In the genomic region with DNA sequence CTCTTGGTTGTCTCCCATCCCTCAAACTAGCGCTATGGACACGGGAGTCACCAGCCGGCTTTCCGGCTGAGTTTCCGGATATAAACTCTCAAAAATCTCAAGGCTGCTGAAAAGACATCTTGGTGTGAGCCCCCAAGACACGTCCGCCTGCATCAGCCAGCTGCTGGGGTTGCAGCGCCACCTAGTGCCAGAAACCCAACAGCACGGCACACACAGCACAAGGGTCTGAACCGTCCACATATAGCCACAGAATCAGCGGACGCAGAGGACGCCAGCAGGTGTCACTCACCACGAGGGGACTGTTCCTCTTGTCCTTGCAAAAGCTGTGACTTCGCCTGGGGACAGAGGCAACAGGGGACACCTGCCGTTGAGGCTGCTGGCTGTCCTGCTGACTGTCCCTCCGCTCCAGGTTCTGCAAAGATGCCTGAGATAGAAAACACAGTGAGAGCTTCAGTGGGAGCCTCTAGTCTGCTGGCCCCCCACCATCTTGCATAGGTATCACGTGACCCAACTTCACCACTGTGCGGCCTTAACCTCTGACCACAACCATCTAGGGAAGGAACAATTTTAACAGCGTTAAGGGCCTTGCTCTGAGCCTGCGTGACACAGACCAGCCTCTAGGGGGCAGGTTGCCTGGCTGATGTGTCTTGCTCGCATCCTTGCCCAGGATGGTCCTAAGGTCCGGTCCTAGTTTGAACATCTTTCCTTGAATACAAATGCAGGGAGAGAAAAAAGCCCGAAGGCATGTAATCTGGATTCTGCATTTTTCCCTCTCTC, we compare ENCODE assay signal across 10 mouse cellular contexts. TPM values are rescaled to one million over a fixed set of nuclear protein-coding genes. Genes with fewer than 3 reads are reported as not detected.
DNase-seq lines count a peak whose midpoint lies in the region; ATAC-seq and TF ChIP-seq lines count a peak whose summit lies in the region.
"Had no signal": no experiment of that assay in that cellular context is flagged by ENCODE, and none has a peak within 500 bp of the region (broad histone marks: within the 10 kb centered on the region; RNA-seq: fewer than 3 reads in every experiment).

No protein-coding gene starts in this region.

- H3K9ac ChIP-seq in forebrain, postnatal 0 days = no peak overlapping the region
- no peak overlapping the region for H3K9ac ChIP-seq in forebrain, embryonic 13.5 days
- no peak overlapping the region for H3K9ac ChIP-seq in limb, embryonic 11.5 days (ENCODE audit: low read length)

- no peaks in the 10 kb centered on the region for H3K27me3 ChIP-seq in forebrain, postnatal 0 days (ENCODE audit: insufficient read depth, low read length)
- H3K27me3 ChIP-seq in forebrain, embryonic 13.5 days = no peaks in the 10 kb centered on the region
- no peaks in the 10 kb centered on the region for H3K27me3 ChIP-seq in spleen, adult 2 months (ENCODE audit: control insufficient read depth, insufficient read depth, low read length)
- no peaks in the 10 kb centered on the region for H3K27me3 ChIP-seq in limb, embryonic 11.5 days (ENCODE audit: control insufficient read depth, insufficient read depth, low read length)
- H3K27me3 ChIP-seq: Patski had no signal

- TF ChIP-seq CTCF in forebrain, postnatal 0 days (IDR thresholded peaks at IDR 0.05; ENCODE audit: low read depth) = peak; percentile 65
- peak; percentile 56; the same call in 1 of the 2 replicates for TF ChIP-seq CTCF in spleen, adult 2 months (IDR thresholded peaks at IDR 0.05; ENCODE audit: extremely low read depth, insufficient read depth, insufficient read length, insufficient replicate concordance)

- no peak overlapping the region for H3K4me3 ChIP-seq in forebrain, postnatal 0 days (ENCODE audit: low read depth, low read length)
- no peak overlapping the region for H3K4me3 ChIP-seq in forebrain, embryonic 13.5 days
- H3K4me3 ChIP-seq in spleen, adult 2 months (ENCODE audit: extremely low read depth, insufficient read depth, insufficient read length) = no peak overlapping the region
- H3K4me3 ChIP-seq in limb, embryonic 11.5 days (ENCODE audit: low read depth, low read length) = no peak overlapping the region

- no peak for DNase-seq in forebrain, postnatal 0 days
- no peak for DNase-seq in spleen, adult 2 months (ENCODE audit: low read depth in 1 of 2, low spot score in 2 of 2)
- no peak for DNase-seq in spleen, postnatal 36 days (ENCODE audit: low spot score in 2 of 2)
- peak; percentile 81 for DNase-seq in limb, embryonic 11.5 days (ENCODE audit: low spot score)
- DNase-seq in retina, postnatal 1 day = peak; percentile 43
- no peak for DNase-seq in left cerebral cortex, postnatal 36 days (ENCODE audit: low spot score in 2 of 2)
- DNase-seq in right cerebral cortex, postnatal 10 days (ENCODE audit: low spot score in 2 of 2) = no peak

- intact Hi-C loops in left cerebral cortex, postnatal 36 days (cut with DNase I) = no loop called here

- TF ChIP-seq POLR2A in spleen, adult 2 months (IDR thresholded peaks at IDR 0.05; ENCODE audit: low read depth, low read length) = no peak

- H3K4me1 ChIP-seq in forebrain, postnatal 0 days (ENCODE audit: insufficient read depth) = no peaks in the 10 kb centered on the region
- peaks cover 7% of the 10 kb centered on the region for H3K4me1 ChIP-seq in forebrain, embryonic 13.5 days
- H3K4me1 ChIP-seq in spleen, adult 2 months (ENCODE audit: control insufficient read depth, insufficient read depth, insufficient read length) = no peaks in the 10 kb centered on the region
- no peaks in the 10 kb centered on the region for H3K4me1 ChIP-seq in limb, embryonic 11.5 days (ENCODE audit: control insufficient read depth, insufficient read depth, low read length)

- H3K9me3 ChIP-seq in forebrain, postnatal 0 days (ENCODE audit: low read length) = no peaks in the 10 kb centered on the region
- H3K9me3 ChIP-seq in forebrain, embryonic 13.5 days (replicated peaks) = peaks cover 4% of the 10 kb centered on the region; the same call in 1 of the 2 replicates
- no peaks in the 10 kb centered on the region for H3K9me3 ChIP-seq in limb, embryonic 11.5 days (ENCODE audit: control insufficient read depth, low read length)

- no peak overlapping the region for H3K27ac ChIP-seq in forebrain, postnatal 0 days (ENCODE audit: low read depth, low read length)
- no peak overlapping the region for H3K27ac ChIP-seq in forebrain, embryonic 13.5 days
- H3K27ac ChIP-seq in spleen, adult 2 months (ENCODE audit: insufficient read depth, low read length) = no peak overlapping the region
- no peak overlapping the region for H3K27ac ChIP-seq in limb, embryonic 11.5 days (replicated peaks; ENCODE audit: low read depth, low read length)

- WGBS in forebrain, postnatal 0 days = 50% methylated on average over 24 of the region's 24 CpGs
- WGBS in forebrain, embryonic 13.5 days = 53% methylated on average over 24 of the region's 24 CpGs
- WGBS in spleen, adult 2 months = 54% methylated on average over 24 of the region's 24 CpGs
- WGBS in limb, embryonic 11.5 days = 40% methylated on average over 24 of the region's 24 CpGs

- no peak overlapping the region for H3K4me2 ChIP-seq in forebrain, postnatal 0 days (ENCODE audit: low read depth)
- no peak overlapping the region for H3K4me2 ChIP-seq in forebrain, embryonic 13.5 days
- no peak overlapping the region for H3K4me2 ChIP-seq in limb, embryonic 11.5 days (ENCODE audit: low read depth, severe bottlenecking)

- H3K36me3 ChIP-seq in forebrain, postnatal 0 days (ENCODE audit: insufficient read depth) = no peaks in the 10 kb centered on the region
- H3K36me3 ChIP-seq in forebrain, embryonic 13.5 days (ENCODE audit: poor library complexity, severe bottlenecking) = no peaks in the 10 kb centered on the region
- H3K36me3 ChIP-seq in spleen, adult 2 months (ENCODE audit: control insufficient read depth, insufficient read depth, low read length) = no peaks in the 10 kb centered on the region
- H3K36me3 ChIP-seq in limb, embryonic 11.5 days (ENCODE audit: control insufficient read depth, insufficient read depth, low read length) = no peaks in the 10 kb centered on the region

- no peak for ATAC-seq in forebrain, postnatal 0 days
- no peak for ATAC-seq in forebrain, embryonic 13.5 days
- no peak for ATAC-seq in limb, embryonic 11.5 days (ENCODE audit: insufficient number of reproducible peaks, low FRiP score, low TSS enrichment, low read depth)
- ATAC-seq: Patski had no signal

RNA-seq across cellular contexts. Expression of a gene that starts 45.9 kb away (rescaled TPM):
- total RNA-seq in forebrain, postnatal 0 days (2014; rRNA removed) = 9.2 and 10.9 TPM in 2 replicates
- 2.7 and 3.3 TPM in 2 replicates for polyA plus RNA-seq in forebrain, postnatal 0 days (2015; fragmentation: Nextera tagmentation; extraction: Ambion mirVana)
- 4.3 and 5.1 TPM in 2 replicates for polyA plus RNA-seq in forebrain, embryonic 13.5 days (2015; fragmentation: Nextera tagmentation; extraction: Ambion mirVana)
- polyA plus RNA-seq in spleen, adult 2 months (2012; rRNA removed) = 5.1 and 6.2 TPM in 2 replicates
- 1.3 and 1.7 TPM in 2 replicates for polyA plus RNA-seq in limb, embryonic 11.5 days (2014; fragmentation: Nextera tagmentation; extraction: Ambion mirVana)
- 10 to 100 TPM; 40.8 to 41.0 TPM for total RNA-seq in left cerebral cortex, postnatal 36 days (2021)

RNA-seq across cellular contexts. Expression of a gene that starts 51.6 kb away (rescaled TPM):
- not detected in 2 replicates for total RNA-seq in forebrain, postnatal 0 days (2014; rRNA removed)
- not detected in 2 replicates for polyA plus RNA-seq in forebrain, postnatal 0 days (2015; fragmentation: Nextera tagmentation; extraction: Ambion mirVana)
- not detected in 2 replicates for polyA plus RNA-seq in forebrain, embryonic 13.5 days (2015; fragmentation: Nextera tagmentation; extraction: Ambion mirVana)
- not detected in 2 replicates for polyA plus RNA-seq in spleen, adult 2 months (2012; rRNA removed)
- not detected in 2 replicates for polyA plus RNA-seq in limb, embryonic 11.5 days (2014; fragmentation: Nextera tagmentation; extraction: Ambion mirVana)
- total RNA-seq in left cerebral cortex, postnatal 36 days (2021) = not detected
- total RNA-seq: heart, postnatal 10 days had no signal
- polyA plus RNA-seq: Patski had no signal

Comparison
In these comparisons a context has a peak if more than half of its experiments do, and no peak if none do; other contexts are left out.
1. DNase-seq: peak in limb, embryonic 11.5 days (single experiment) and retina, postnatal 1 day (single experiment); none in forebrain, postnatal 0 days (single experiment), spleen, adult 2 months (0 of 2), spleen, postnatal 36 days (0 of 2), left cerebral cortex, postnatal 36 days (0 of 2) and right cerebral cortex, postnatal 10 days (0 of 2).